Comparison of ENCODE assay signal across 31 mouse cellular contexts in genomic region chr3:151903169-151903568, GRCm38 (mm10).
DNase-seq lines count a peak whose midpoint lies in the region; ATAC-seq lines count a peak whose summit lies in the region.
"Had no signal": no experiment of that assay in that cellular context is flagged by ENCODE, and none has a peak within 500 bp of the region (broad histone marks: within the 10 kb centered on the region; RNA-seq: fewer than 3 reads in every experiment).

No protein-coding gene starts in this region.

- peak overlapping the region; percentile 68 for H3K27ac ChIP-seq in embryonic facial prominence, embryonic 13.5 days
- no peak overlapping the region; the same call in 1 of the 2 replicates for H3K27ac ChIP-seq in embryonic facial prominence, embryonic 10.5 days (replicated peaks)
- peak overlapping the region; percentile 70 for H3K27ac ChIP-seq in embryonic facial prominence, embryonic 14.5 days (replicated peaks; ENCODE audit: low read depth, low read length)
- H3K27ac ChIP-seq in limb, embryonic 15.5 days = peak overlapping the region; percentile 72
- H3K27ac ChIP-seq in kidney, embryonic 15.5 days = no peak overlapping the region
- H3K27ac ChIP-seq: gastrocnemius, adult 2 months; heart, adult 2 months; hindbrain, embryonic 14.5 days; liver, embryonic 14.5 days; midbrain, embryonic 10.5 days; midbrain, embryonic 15.5 days; neural tube, embryonic 15.5 days had no signal

- no peak overlapping the region for H3K4me3 ChIP-seq in embryonic facial prominence, embryonic 13.5 days
- no peak overlapping the region for H3K4me3 ChIP-seq in embryonic facial prominence, embryonic 10.5 days
- H3K4me3 ChIP-seq in embryonic facial prominence, embryonic 14.5 days (ENCODE audit: low read depth, low read length) = no peak overlapping the region
- no peak overlapping the region for H3K4me3 ChIP-seq in limb, embryonic 15.5 days
- no peak overlapping the region for H3K4me3 ChIP-seq in kidney, embryonic 15.5 days (replicated peaks)
- H3K4me3 ChIP-seq: gastrocnemius, adult 2 months; heart, adult 2 months; heart, embryonic 12.5 days; midbrain, embryonic 10.5 days; midbrain, embryonic 15.5 days; neural tube, embryonic 15.5 days had no signal

- H3K36me3 ChIP-seq in embryonic facial prominence, embryonic 13.5 days = no peaks in the 10 kb centered on the region
- no peaks in the 10 kb centered on the region for H3K36me3 ChIP-seq in embryonic facial prominence, embryonic 10.5 days (replicated peaks)
- no peaks in the 10 kb centered on the region for H3K36me3 ChIP-seq in embryonic facial prominence, embryonic 14.5 days (ENCODE audit: control insufficient read depth, insufficient read depth, low read length)
- H3K36me3 ChIP-seq in limb, embryonic 15.5 days = no peaks in the 10 kb centered on the region
- H3K36me3 ChIP-seq in kidney, embryonic 15.5 days = no peaks in the 10 kb centered on the region
- H3K36me3 ChIP-seq: G1E; heart, embryonic 12.5 days; midbrain, embryonic 10.5 days; midbrain, embryonic 15.5 days; neural tube, embryonic 15.5 days had no signal

- no peak overlapping the region for H3K4me2 ChIP-seq in embryonic facial prominence, embryonic 13.5 days
- H3K4me2 ChIP-seq in embryonic facial prominence, embryonic 14.5 days (ENCODE audit: low read depth, low read length) = no peak overlapping the region
- no peak overlapping the region for H3K4me2 ChIP-seq in limb, embryonic 15.5 days
- no peak overlapping the region for H3K4me2 ChIP-seq in kidney, embryonic 15.5 days
- H3K4me2 ChIP-seq: heart, embryonic 12.5 days; hindbrain, embryonic 14.5 days; midbrain, embryonic 15.5 days; neural tube, embryonic 15.5 days had no signal

- ATAC-seq in embryonic facial prominence, embryonic 13.5 days (ENCODE audit: insufficient number of reproducible peaks, insufficient read depth, low FRiP score, low TSS enrichment, low read depth) = no peak
- no peak for ATAC-seq in embryonic facial prominence, embryonic 14.5 days (ENCODE audit: low read depth)
- no peak for ATAC-seq in limb, embryonic 15.5 days (ENCODE audit: insufficient number of reproducible peaks, low FRiP score, low TSS enrichment, low read depth)
- no peak for ATAC-seq in kidney, embryonic 15.5 days (replicated peaks; ENCODE audit: low FRiP score)
- ATAC-seq: intestine, postnatal 0 days; midbrain, embryonic 15.5 days had no signal

- H3K9ac ChIP-seq in embryonic facial prominence, embryonic 13.5 days = no peak overlapping the region
- H3K9ac ChIP-seq in embryonic facial prominence, embryonic 14.5 days (ENCODE audit: low read depth, low read length) = no peak overlapping the region
- no peak overlapping the region for H3K9ac ChIP-seq in limb, embryonic 15.5 days
- no peak overlapping the region for H3K9ac ChIP-seq in kidney, embryonic 15.5 days
- H3K9ac ChIP-seq: heart, embryonic 12.5 days; hindbrain, embryonic 14.5 days; liver, embryonic 14.5 days; midbrain, embryonic 15.5 days; neural tube, embryonic 15.5 days had no signal

- WGBS in embryonic facial prominence, embryonic 13.5 days = 86% methylated on average over 2 of the region's 2 CpGs
- 84% methylated on average over 2 of the region's 2 CpGs for WGBS in embryonic facial prominence, embryonic 10.5 days
- WGBS in embryonic facial prominence, embryonic 14.5 days = 85% methylated on average over 2 of the region's 2 CpGs
- 57% methylated on average over 2 of the region's 2 CpGs for WGBS in limb, embryonic 15.5 days
- WGBS in kidney, embryonic 15.5 days = 72% methylated on average over 2 of the region's 2 CpGs

- peaks cover 15% of the 10 kb centered on the region for H3K4me1 ChIP-seq in embryonic facial prominence, embryonic 13.5 days
- H3K4me1 ChIP-seq in embryonic facial prominence, embryonic 10.5 days = 0 out of 2 replicates have a peak, but pooled peaks cover 2% of the 10 kb centered on the region
- H3K4me1 ChIP-seq in embryonic facial prominence, embryonic 14.5 days (ENCODE audit: control insufficient read depth, insufficient read depth, low read length) = peaks cover 9% of the 10 kb centered on the region
- peaks cover 9% of the 10 kb centered on the region for H3K4me1 ChIP-seq in limb, embryonic 15.5 days
- no peaks in the 10 kb centered on the region for H3K4me1 ChIP-seq in kidney, embryonic 15.5 days
- H3K4me1 ChIP-seq: heart, embryonic 12.5 days; midbrain, embryonic 10.5 days; midbrain, embryonic 15.5 days; neural tube, embryonic 15.5 days had no signal

- intact Hi-C loops in heart, postnatal 10 days (cut with DNase I) = no loop called here

- 0 out of 2 replicates have a peak, but pooled peaks cover 3% of the 10 kb centered on the region for H3K27me3 ChIP-seq in embryonic facial prominence, embryonic 13.5 days
- no peaks in the 10 kb centered on the region for H3K27me3 ChIP-seq in embryonic facial prominence, embryonic 10.5 days (replicated peaks; ENCODE audit: low read depth, poor library complexity, severe bottlenecking)
- no peaks in the 10 kb centered on the region for H3K27me3 ChIP-seq in embryonic facial prominence, embryonic 14.5 days (replicated peaks; ENCODE audit: control insufficient read depth, insufficient read depth, low read length)
- no peaks in the 10 kb centered on the region for H3K27me3 ChIP-seq in limb, embryonic 15.5 days
- no peaks in the 10 kb centered on the region for H3K27me3 ChIP-seq in kidney, embryonic 15.5 days
- H3K27me3 ChIP-seq: heart, embryonic 12.5 days; midbrain, embryonic 15.5 days; neural tube, embryonic 15.5 days had no signal

- no peaks in the 10 kb centered on the region for H3K9me3 ChIP-seq in embryonic facial prominence, embryonic 13.5 days
- no peaks in the 10 kb centered on the region for H3K9me3 ChIP-seq in embryonic facial prominence, embryonic 10.5 days
- H3K9me3 ChIP-seq in embryonic facial prominence, embryonic 14.5 days (ENCODE audit: control insufficient read depth, low read length) = no peaks in the 10 kb centered on the region
- H3K9me3 ChIP-seq in limb, embryonic 15.5 days = no peaks in the 10 kb centered on the region
- no peaks in the 10 kb centered on the region for H3K9me3 ChIP-seq in kidney, embryonic 15.5 days (replicated peaks)
- H3K9me3 ChIP-seq: heart, embryonic 12.5 days; midbrain, embryonic 10.5 days; midbrain, embryonic 15.5 days; neural tube, embryonic 15.5 days had no signal

- DNase-seq in embryonic facial prominence, embryonic 10.5 days (ENCODE audit: low spot score) = no peak
- peak; percentile 23 for DNase-seq in heart, adult 11 months
- DNase-seq in heart, postnatal 10 days = no peak
- DNase-seq in embryonic facial prominence, embryonic 14.5 days (ENCODE audit: low spot score) = no peak
- no peak for DNase-seq in urinary bladder, postnatal 25 days (ENCODE audit: low spot score)
- DNase-seq: adrenal gland, postnatal 14 days; cerebellum, adult 18-20 months; cerebellum, postnatal 25 days; gastrocnemius, adult 2 months; gastrocnemius, postnatal 36 days; heart, adult 2 months; kidney, adult 9 months; kidney, postnatal 14 days; layer of hippocampus, adult 9-11 months; liver; lung, adult 2 months; lung, postnatal 14 days; retina, postnatal 1 day; right cerebral cortex, postnatal 14 days; thymus, postnatal 14 days had no signal

Comparison
In these comparisons a context has a peak if more than half of its experiments do, and no peak if none do; other contexts are left out.
1. H3K27ac ChIP-seq: peak in embryonic facial prominence, embryonic 13.5 days (single experiment), embryonic facial prominence, embryonic 14.5 days (single experiment) and limb, embryonic 15.5 days (single experiment); none in embryonic facial prominence, embryonic 10.5 days (single experiment) and kidney, embryonic 15.5 days (single experiment).